In genomic region chr5:30780699-30781098, GRCm38 (mm10) we compare ENCODE assay signal across 14 mouse cellular contexts. TPM values are rescaled to one million over a fixed set of nuclear protein-coding genes. Genes with fewer than 3 reads are reported as not detected.
DNase-seq lines count a peak whose midpoint lies in the region; TF ChIP-seq lines count a peak whose summit lies in the region.
"Had no signal": no experiment of that assay in that cellular context is flagged by ENCODE, and none has a peak within 500 bp of the region (broad histone marks: within the 10 kb centered on the region; RNA-seq: fewer than 3 reads in every experiment).

No protein-coding gene starts in this region.

- TF ChIP-seq POLR2A in kidney, adult 2 months (IDR thresholded peaks at IDR 0.05; ENCODE audit: low read depth, low read length): no peak

- no peaks in the 10 kb centered on the region for H3K4me1 ChIP-seq in kidney, adult 2 months (ENCODE audit: control insufficient read depth, insufficient read depth, low read length)
- H3K4me1 ChIP-seq: intestine, embryonic 15.5 days had no signal

- no peak; the same call in 1 of the 2 replicates for TF ChIP-seq CTCF in layer of hippocampus, adult 2 months (conservative IDR thresholded peaks at IDR 0.05)
- no peak for TF ChIP-seq CTCF in kidney, adult 2 months (conservative IDR thresholded peaks at IDR 0.05; ENCODE audit: insufficient read depth, insufficient read length, low read depth, low read length)

- no peaks in the 10 kb centered on the region for H3K36me3 ChIP-seq in kidney, adult 2 months (ENCODE audit: control insufficient read depth, insufficient read depth, low read length)
- H3K36me3 ChIP-seq: intestine, embryonic 15.5 days had no signal

- peak; percentile 64 for DNase-seq in gastrocnemius, adult 18-20 months (ENCODE audit: low spot score)
- no peak for DNase-seq in gastrocnemius, postnatal 36 days
- DNase-seq in layer of hippocampus, adult 2 months (ENCODE audit: low spot score in 2 of 2): peak; percentile 47 to 48
- DNase-seq in layer of hippocampus, postnatal 10 days (ENCODE audit: low spot score in 2 of 2): no peak
- DNase-seq in brain, adult 2 months (ENCODE audit: low read depth, low spot score): peak; percentile 78
- DNase-seq in heart, postnatal 4 days: peak; percentile 52
- no peak for DNase-seq in adrenal gland, adult (ENCODE audit: inconsistent age in 2 of 2, low spot score in 1 of 2)
- no peak for DNase-seq in kidney, adult 2 months
- DNase-seq: adrenal gland, postnatal 14 days; cerebellum, postnatal 36 days; kidney, postnatal 14 days; left cerebral cortex, postnatal 4 days had no signal

- intact Hi-C loops in gastrocnemius, postnatal 36 days (cut with DNase I): no loop called here

- H3K4me3 ChIP-seq in layer of hippocampus, adult 2 months: no peak overlapping the region
- no peak overlapping the region for H3K4me3 ChIP-seq in kidney, adult 2 months (ENCODE audit: insufficient read depth, low read depth, low read length)
- H3K4me3 ChIP-seq: intestine, embryonic 15.5 days had no signal

- no peaks in the 10 kb centered on the region for H3K27me3 ChIP-seq in kidney, adult 2 months (replicated peaks; ENCODE audit: control insufficient read depth, insufficient read depth, low read length)
- H3K27me3 ChIP-seq: intestine, embryonic 15.5 days had no signal

- peak overlapping the region; percentile 65; the same call in 1 of the 2 replicates for H3K27ac ChIP-seq in layer of hippocampus, adult 2 months
- no peak overlapping the region for H3K27ac ChIP-seq in kidney, adult 2 months (ENCODE audit: insufficient read depth, low read depth, low read length)
- H3K27ac ChIP-seq: intestine, embryonic 15.5 days; liver, embryonic 14.5 days had no signal

- 62% methylated on average over 9 of the region's 9 CpGs for WGBS in kidney, adult 2 months

RNA-seq across cellular contexts. Expression of gene Mapre3, which starts 33.7 kb away (rescaled TPM):
- 10 to 100 TPM; 90.8 to 91.0 TPM for total RNA-seq in gastrocnemius, adult 18-20 months (2021)
- 10 to 100 TPM; 63.1 to 68.1 TPM for total RNA-seq in gastrocnemius, postnatal 36 days (2021)
- 100 to 1,000 TPM; 231 to 237 TPM for total RNA-seq in layer of hippocampus, adult 2 months (2021)
- 100 to 1,000 TPM; 202 to 212 TPM for total RNA-seq in layer of hippocampus, postnatal 10 days (2021)
- 10 to 100 TPM; 16.2 to 18.9 TPM for total RNA-seq in heart, postnatal 4 days (2021)
- polyA plus RNA-seq in kidney, adult 2 months (2012; rRNA removed): 44.3 and 45.3 TPM in 2 replicates

Comparison
In these comparisons a context has a peak if more than half of its experiments do, and no peak if none do; other contexts are left out.
1. DNase-seq: peak in gastrocnemius, adult 18-20 months (single experiment), layer of hippocampus, adult 2 months (2 of 2), brain, adult 2 months (single experiment) and heart, postnatal 4 days (single experiment); none in gastrocnemius, postnatal 36 days (0 of 2), layer of hippocampus, postnatal 10 days (0 of 2), adrenal gland, adult (0 of 2) and kidney, adult 2 months (single experiment).